Mouse (Mus musculus): ENCODE data around the gene Mpz. TPM values are rescaled to one million over a fixed set of nuclear protein-coding genes. Genes with fewer than 3 reads are reported as not detected.

The Mpz gene
- polyA plus RNA-seq, 1 experiment from 2014 or later = 1.3 TPM

- no peaks in the 10 kb centered on the region for H3K4me1 ChIP-seq (replicated peaks; ENCODE audit: control insufficient read depth, insufficient read depth, low read length)
- no peak overlapping the region for H3K9ac ChIP-seq (ENCODE audit: low read length)
- 54% methylated on average over 3 of the region's 3 CpGs for WGBS
- no peak overlapping the region for H3K4me2 ChIP-seq (ENCODE audit: low read depth, low read length)
- H3K4me3 ChIP-seq (ENCODE audit: low read length) = no peak overlapping the region
- ATAC-seq (ENCODE audit: low read depth) = peak; percentile 67; the same call in 1 of the 2 replicates
- no peaks in the 10 kb centered on the region for H3K27me3 ChIP-seq (ENCODE audit: control insufficient read depth, insufficient read depth, low read depth, low read length)
- peak overlapping the region; percentile 86 for H3K27ac ChIP-seq (ENCODE audit: low read length)
- no peaks in the 10 kb centered on the region for H3K36me3 ChIP-seq (ENCODE audit: control insufficient read depth, insufficient read depth, low read length)
- no peaks in the 10 kb centered on the region for H3K9me3 ChIP-seq (ENCODE audit: control insufficient read depth, low read length)
These were observed 20.6 kb downstream of the Mpz start for GRCm38 (mm10) chr1:171171138-171171537.

GRCm38 (mm10) chr1:171172779-171173178, 22.3 kb downstream of the Mpz start:
- H3K4me1 ChIP-seq (replicated peaks; ENCODE audit: control insufficient read depth, insufficient read depth, low read length) = no peaks in the 10 kb centered on the region
- H3K9ac ChIP-seq (ENCODE audit: low read length) = no peak overlapping the region
- no peak overlapping the region for H3K4me2 ChIP-seq (ENCODE audit: low read depth, low read length)
- WGBS = 92% methylated on average over 8 of the region's 8 CpGs
- no peak overlapping the region for H3K4me3 ChIP-seq (ENCODE audit: low read length)
- ATAC-seq (ENCODE audit: low read depth) = no peak
- no peaks in the 10 kb centered on the region for H3K27me3 ChIP-seq (ENCODE audit: control insufficient read depth, insufficient read depth, low read depth, low read length)
- no peaks in the 10 kb centered on the region for H3K36me3 ChIP-seq (ENCODE audit: control insufficient read depth, insufficient read depth, low read length)
- no peak overlapping the region for H3K27ac ChIP-seq (ENCODE audit: low read length)
- H3K9me3 ChIP-seq (ENCODE audit: control insufficient read depth, low read length) = no peaks in the 10 kb centered on the region

GRCm38 (mm10) chr1:171179487-171180171, 29.1 kb downstream of the Mpz start:
- no peaks in the 10 kb centered on the region for H3K27me3 ChIP-seq (ENCODE audit: control insufficient read depth, insufficient read depth, low read depth, low read length)
- no peak overlapping the region for H3K4me2 ChIP-seq (ENCODE audit: low read depth, low read length)
- no peaks in the 10 kb centered on the region for H3K9me3 ChIP-seq (ENCODE audit: control insufficient read depth, low read length)
- H3K9ac ChIP-seq (ENCODE audit: low read length) = no peak overlapping the region
- no peak overlapping the region for H3K4me3 ChIP-seq (ENCODE audit: low read length)
- H3K27ac ChIP-seq (ENCODE audit: low read length) = no peak overlapping the region
- WGBS = 51% methylated on average over 5 of the region's 5 CpGs
- H3K4me1 ChIP-seq (replicated peaks; ENCODE audit: control insufficient read depth, insufficient read depth, low read length) = no peaks in the 10 kb centered on the region
- no peaks in the 10 kb centered on the region for H3K36me3 ChIP-seq (ENCODE audit: control insufficient read depth, insufficient read depth, low read length)
- ATAC-seq (ENCODE audit: low read depth) = no peak

- no peaks in the 10 kb centered on the region for H3K27me3 ChIP-seq (ENCODE audit: control insufficient read depth, insufficient read depth, low read depth, low read length)
- no peaks in the 10 kb centered on the region for H3K36me3 ChIP-seq (ENCODE audit: control insufficient read depth, insufficient read depth, low read length)
- no peak overlapping the region for H3K4me2 ChIP-seq (ENCODE audit: low read depth, low read length)
- no peak for ATAC-seq (ENCODE audit: low read depth)
- no peak overlapping the region for H3K4me3 ChIP-seq (ENCODE audit: low read length)
- no peaks in the 10 kb centered on the region for H3K4me1 ChIP-seq (replicated peaks; ENCODE audit: control insufficient read depth, insufficient read depth, low read length)
- no peak overlapping the region for H3K27ac ChIP-seq (ENCODE audit: low read length)
- WGBS = 74% methylated on average over 3 of the region's 3 CpGs
- no peak overlapping the region for H3K9ac ChIP-seq (ENCODE audit: low read length)
- H3K9me3 ChIP-seq (ENCODE audit: control insufficient read depth, low read length) = no peaks in the 10 kb centered on the region
These were observed 32.5 kb downstream of the Mpz start for GRCm38 (mm10) chr1:171183025-171183424.

GRCm38 (mm10) chr1:171183620-171184019, 33.1 kb downstream of the Mpz start:
- H3K27me3 ChIP-seq (ENCODE audit: control insufficient read depth, insufficient read depth, low read depth, low read length) = no peaks in the 10 kb centered on the region
- ATAC-seq (ENCODE audit: low read depth) = peak; percentile 45; the same call in 1 of the 2 replicates
- H3K27ac ChIP-seq (ENCODE audit: low read length) = no peak overlapping the region; the same call in 1 of the 2 replicates
- H3K4me3 ChIP-seq (ENCODE audit: low read length) = no peak overlapping the region
- H3K9me3 ChIP-seq (ENCODE audit: control insufficient read depth, low read length) = no peaks in the 10 kb centered on the region
- H3K9ac ChIP-seq (ENCODE audit: low read length) = no peak overlapping the region
- no peaks in the 10 kb centered on the region for H3K36me3 ChIP-seq (ENCODE audit: control insufficient read depth, insufficient read depth, low read length)
- H3K4me2 ChIP-seq (ENCODE audit: low read depth, low read length) = no peak overlapping the region
- WGBS = 39% methylated on average over 3 of the region's 3 CpGs
- no peaks in the 10 kb centered on the region for H3K4me1 ChIP-seq (replicated peaks; ENCODE audit: control insufficient read depth, insufficient read depth, low read length)

- 47% methylated on average over 7 of the region's 7 CpGs for WGBS
- peak overlapping the region; percentile 12; the same call in 1 of the 2 replicates for H3K27ac ChIP-seq (ENCODE audit: low read length)
- H3K4me1 ChIP-seq (replicated peaks; ENCODE audit: control insufficient read depth, insufficient read depth, low read length) = peaks cover 5% of the 10 kb centered on the region
- H3K9ac ChIP-seq (ENCODE audit: low read length) = no peak overlapping the region
- no peak overlapping the region for H3K4me3 ChIP-seq (ENCODE audit: low read length)
- no peaks in the 10 kb centered on the region for H3K27me3 ChIP-seq (ENCODE audit: control insufficient read depth, insufficient read depth, low read depth, low read length)
- H3K4me2 ChIP-seq (ENCODE audit: low read depth, low read length) = no peak overlapping the region
- H3K9me3 ChIP-seq (ENCODE audit: control insufficient read depth, low read length) = no peaks in the 10 kb centered on the region
- H3K36me3 ChIP-seq (ENCODE audit: control insufficient read depth, insufficient read depth, low read length) = no peaks in the 10 kb centered on the region
- peak; percentile 34; the same call in 1 of the 2 replicates for ATAC-seq (ENCODE audit: low read depth)
These were observed 33.8 kb downstream of the Mpz start for GRCm38 (mm10) chr1:171184314-171184713.

- 55% methylated on average over 8 of the region's 8 CpGs for WGBS
- no peak for ATAC-seq (ENCODE audit: low read depth)
- Histone ChIP-seq H3K9ac (ENCODE audit: low read length) (no peak overlapping the region), H3K36me3 (ENCODE audit: control insufficient read depth, insufficient read depth, low read length) (no peaks in the 10 kb centered on the region), H3K4me3 (ENCODE audit: low read length) (no peak overlapping the region), H3K9me3 (ENCODE audit: control insufficient read depth, low read length) (no peaks in the 10 kb centered on the region), H3K27ac (ENCODE audit: low read length) (no peak overlapping the region), H3K4me2 (ENCODE audit: low read depth, low read length) (no peak overlapping the region), H3K4me1 (replicated peaks; ENCODE audit: control insufficient read depth, insufficient read depth, low read length) (peaks cover 8% of the 10 kb centered on the region), H3K27me3 (ENCODE audit: control insufficient read depth, insufficient read depth, low read depth, low read length) (no peaks in the 10 kb centered on the region)
These were observed 35.1 kb downstream of the Mpz start for GRCm38 (mm10) chr1:171185655-171186054.

GRCm38 (mm10) chr1:171187851-171188700, 37.6 kb downstream of the Mpz start:
- H3K4me3 ChIP-seq (ENCODE audit: low read length) = no peak overlapping the region
- H3K27me3 ChIP-seq (ENCODE audit: control insufficient read depth, insufficient read depth, low read depth, low read length) = peaks cover 14% of the 10 kb centered on the region
- no peak overlapping the region for H3K27ac ChIP-seq (ENCODE audit: low read length)
- 69% methylated on average over 13 of the region's 13 CpGs for WGBS
- peaks cover 9% of the 10 kb centered on the region for H3K4me1 ChIP-seq (replicated peaks; ENCODE audit: control insufficient read depth, insufficient read depth, low read length)
- no peak overlapping the region for H3K4me2 ChIP-seq (ENCODE audit: low read depth, low read length)
- H3K36me3 ChIP-seq (ENCODE audit: control insufficient read depth, insufficient read depth, low read length) = no peaks in the 10 kb centered on the region
- ATAC-seq (ENCODE audit: low read depth) = no peak
- H3K9ac ChIP-seq (ENCODE audit: low read length) = no peak overlapping the region
- H3K9me3 ChIP-seq (ENCODE audit: control insufficient read depth, low read length) = no peaks in the 10 kb centered on the region

- Histone ChIP-seq H3K9ac (ENCODE audit: low read length) (no peak overlapping the region), H3K4me3 (ENCODE audit: low read length) (no peak overlapping the region), H3K4me1 (replicated peaks; ENCODE audit: control insufficient read depth, insufficient read depth, low read length) (peaks cover 10% of the 10 kb centered on the region), H3K9me3 (ENCODE audit: control insufficient read depth, low read length) (no peaks in the 10 kb centered on the region), H3K27me3 (ENCODE audit: control insufficient read depth, insufficient read depth, low read depth, low read length) (peaks cover 23% of the 10 kb centered on the region), H3K36me3 (ENCODE audit: control insufficient read depth, insufficient read depth, low read length) (no peaks in the 10 kb centered on the region), H3K4me2 (ENCODE audit: low read depth, low read length) (peak overlapping the region; percentile 26; the same call in 1 of the 2 replicates), H3K27ac (ENCODE audit: low read length) (0 out of 2 replicates have a peak overlapping the region, but pooled peaks have one; percentile 30)
- peak; percentile 42 for ATAC-seq (ENCODE audit: low read depth)
- 3% methylated on average over 8 of the region's 8 CpGs for WGBS
These were observed 38.5 kb downstream of the Mpz start for GRCm38 (mm10) chr1:171189046-171189445.
